Mouse (Mus musculus) hindlimb bud, embryonic 11.5 days (tissue): ENCODE measurements around the gene C1qtnf2.

Experiments
- DNase-seq: peaks from one replicate; pipeline ENCODE4 v3.0.0-alpha.2; 2012; ENCODE audit warnings: low read depth, low spot score; ENCODE audit errors: extremely low spot score

The C1qtnf2 gene

DNA sequence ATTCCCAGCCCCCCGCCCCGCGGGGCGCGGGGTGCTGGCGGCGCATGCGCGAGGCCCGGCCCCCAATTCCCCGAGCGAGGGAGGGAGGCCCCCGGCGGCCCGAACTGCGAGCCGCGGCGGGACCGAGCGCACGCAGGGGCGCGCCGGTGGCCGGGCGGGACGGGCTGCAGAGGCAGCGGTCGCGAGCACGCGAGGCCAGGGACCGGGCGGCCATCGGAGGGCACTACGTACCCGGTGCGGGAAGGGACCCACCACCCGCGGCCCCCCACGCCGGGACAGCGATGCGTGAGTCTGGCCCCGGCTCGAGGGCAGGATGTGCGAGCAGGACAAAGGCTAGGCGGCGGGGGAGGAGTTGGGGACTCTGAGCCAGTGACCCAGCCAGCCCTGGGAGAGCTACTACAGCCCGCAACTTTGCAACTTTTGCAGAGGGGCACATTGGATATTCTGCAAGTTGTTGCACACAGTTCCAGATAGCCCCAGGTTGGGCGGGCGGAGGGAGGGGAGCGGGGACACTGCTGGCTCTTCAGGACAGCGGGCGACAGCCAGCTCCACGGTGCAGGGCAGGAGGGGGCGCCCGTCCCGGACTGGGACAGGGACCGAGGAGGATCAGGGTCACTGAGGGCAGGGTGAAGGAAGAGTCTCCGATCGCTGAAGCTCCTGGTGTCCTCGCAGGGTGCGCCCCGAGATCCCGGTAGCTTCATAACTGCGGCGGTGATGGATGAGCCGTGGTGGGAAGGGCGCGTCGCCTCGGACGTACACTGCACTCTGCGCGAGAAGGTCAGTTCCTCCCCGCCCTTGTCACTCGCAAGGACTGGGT is 54.8 kb downstream of the C1qtnf2 start, which contains the start of gene Ccnjl:
Gene Ccnjl, plus strand, starts transcription at position 102 of the 817 bp plus-strand sequence.
- DNase-seq: no peak

DNA sequence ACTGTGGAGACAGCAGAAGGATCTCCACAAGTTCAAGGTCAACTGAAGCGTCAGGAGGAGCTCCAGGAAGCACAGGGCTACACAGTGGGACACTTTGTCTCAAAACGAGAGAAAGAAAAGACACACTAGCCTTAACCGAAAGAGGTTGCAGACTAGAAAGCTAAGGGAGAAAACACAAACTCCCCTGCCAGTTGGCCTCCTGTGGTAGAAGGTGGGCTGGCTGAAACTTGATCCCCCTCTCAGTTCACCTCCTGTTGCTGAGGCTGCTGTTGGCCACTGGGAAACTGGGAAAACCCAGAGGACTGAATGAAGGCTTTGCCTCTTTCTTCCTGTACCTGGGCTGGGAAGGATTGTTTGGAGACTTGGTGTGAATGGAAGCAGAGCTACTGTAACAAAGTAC is 56.0 kb downstream of the C1qtnf2 start:
- DNase-seq: no peak

DNA sequence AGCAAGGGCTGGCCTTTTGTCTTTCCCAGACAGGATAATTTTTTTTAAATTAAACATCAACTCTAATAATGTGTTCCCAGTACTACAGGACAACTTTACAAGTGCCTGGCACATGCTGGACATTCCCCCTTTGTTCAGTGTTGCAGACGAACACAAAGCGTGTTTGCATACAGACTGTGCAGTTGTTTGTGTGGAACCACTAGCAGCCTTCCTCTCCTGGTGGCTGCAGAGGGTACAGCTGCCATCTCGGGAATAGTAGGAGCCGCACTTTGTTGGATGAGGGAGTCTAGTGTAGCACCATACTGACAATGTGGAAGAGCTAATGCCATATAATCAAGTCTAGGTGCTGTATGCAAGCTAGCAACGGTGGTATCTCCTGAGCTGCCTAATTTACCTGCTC is 57.5 kb downstream of the C1qtnf2 start:
- DNase-seq: no peak

DNA sequence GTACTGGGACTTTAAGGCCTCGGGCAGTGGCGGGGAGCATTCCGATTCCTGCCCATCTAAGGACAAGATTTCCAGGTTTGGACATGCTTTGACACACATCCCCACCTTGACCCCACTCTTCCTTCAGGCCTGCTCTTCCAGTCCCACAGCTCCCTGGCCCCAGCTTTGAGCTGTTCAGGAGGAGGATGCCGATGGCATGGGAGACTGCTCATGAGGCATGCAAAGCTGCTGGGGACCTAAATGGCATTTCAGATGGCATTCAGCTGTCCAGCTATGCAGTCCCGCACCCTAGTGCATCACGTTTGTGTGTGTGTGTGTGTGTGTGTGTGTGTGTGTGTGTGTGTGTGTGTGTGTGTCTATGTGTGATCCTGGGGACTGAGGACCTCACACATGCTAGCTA is 63.0 kb downstream of the C1qtnf2 start:
- DNase-seq: no peak

DNA sequence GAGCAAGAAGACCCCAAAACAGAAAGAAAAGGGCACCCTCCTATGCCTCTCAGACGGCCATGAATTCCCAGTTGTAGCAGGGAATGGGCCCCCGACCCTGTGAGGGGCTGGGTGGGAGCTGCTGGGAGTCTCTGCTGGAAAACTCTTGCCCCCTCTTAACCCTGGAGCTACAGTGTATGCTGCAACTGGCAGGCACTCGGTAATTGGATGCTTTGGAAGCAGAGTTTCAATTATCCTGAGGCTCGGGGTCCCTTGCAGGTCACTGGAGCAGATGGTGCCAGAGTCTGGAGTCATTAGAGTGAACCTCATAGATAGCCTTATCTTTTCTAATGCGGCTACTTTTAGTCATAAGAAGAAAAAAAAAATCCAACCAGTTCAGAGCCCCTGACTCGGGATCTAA is 65.8 kb downstream of the C1qtnf2 start:
- DNase-seq: no peak
